Mouse (Mus musculus): ENCODE results near the gene Gpr62. TPM values are rescaled to one million over a fixed set of nuclear protein-coding genes. Genes with fewer than 3 reads are reported as not detected.
"Not testable (repeated sequence)": the region's sequence is repeated elsewhere in the genome, so short reads cannot be mapped to it uniquely, and the experiment has no call there.

Gpr62 gene
- 0.48 TPM in 1 of 3 replicates, not detected in the others for total RNA-seq (2017)

DNA sequence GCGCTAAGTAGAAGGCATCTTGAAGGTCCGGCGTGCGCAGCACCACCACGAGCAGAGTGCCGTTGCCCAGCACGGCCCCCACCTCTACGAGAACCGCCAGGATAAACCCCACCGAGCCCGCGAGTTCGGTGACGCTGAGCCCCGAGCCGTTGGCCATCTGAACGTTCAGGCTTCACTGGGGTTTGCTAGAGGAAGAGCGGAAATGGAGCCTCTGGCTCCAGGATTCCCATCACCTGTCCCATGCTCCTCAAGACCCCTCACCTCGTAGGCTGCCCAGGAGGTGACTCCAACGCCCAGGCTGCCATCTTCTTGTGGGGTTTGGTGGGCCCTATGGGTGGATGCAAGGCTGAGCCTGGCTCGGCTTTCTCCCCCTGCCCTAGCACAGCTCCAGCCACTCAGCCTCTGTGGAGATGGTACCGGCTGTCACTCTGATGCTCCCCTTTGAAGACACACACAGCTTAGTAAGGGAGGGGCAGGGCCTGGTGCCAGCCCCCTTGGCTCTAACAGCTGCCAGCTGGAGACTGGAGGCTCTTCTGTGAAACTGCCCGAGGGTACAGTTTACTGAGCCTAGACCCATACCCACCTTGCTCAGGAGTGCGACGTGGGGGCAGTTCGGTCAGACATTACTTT is at the start of gene Gpr62:
Gene Gpr62 (minus strand): TSS at position 368 of the 630 bp plus-strand sequence.
- ATAC-seq (replicated peaks; ENCODE audit: insufficient number of reproducible peaks, low FRiP score, low TSS enrichment, poor library complexity, severe bottlenecking) = no peak

DNA sequence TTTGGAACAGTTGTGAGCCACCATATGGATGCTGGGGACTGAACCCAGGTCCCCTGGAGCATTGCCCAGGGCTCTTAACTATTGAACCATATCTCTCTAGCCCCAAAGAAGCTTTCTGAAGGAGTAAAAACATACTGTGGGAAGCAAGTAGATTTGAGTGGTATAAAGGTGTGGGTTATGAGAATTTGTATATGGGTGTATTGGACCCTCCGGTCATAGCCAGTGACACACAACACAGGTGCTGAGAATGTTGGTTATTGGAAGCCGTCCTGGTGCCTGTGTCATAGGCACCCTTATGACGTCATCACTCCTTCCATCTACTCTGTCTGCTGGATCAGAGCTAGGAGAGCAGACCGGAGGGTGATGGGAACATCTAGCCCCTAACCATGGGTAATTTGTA is 48.5 kb upstream of the Gpr62 start, which contains the start of gene Iqcf5:
Gene Iqcf5 (plus strand): TSS at position 301 of the 400 bp plus-strand sequence.
- ATAC-seq (replicated peaks; ENCODE audit: insufficient number of reproducible peaks, low FRiP score, low TSS enrichment, poor library complexity, severe bottlenecking) = no peak

DNA sequence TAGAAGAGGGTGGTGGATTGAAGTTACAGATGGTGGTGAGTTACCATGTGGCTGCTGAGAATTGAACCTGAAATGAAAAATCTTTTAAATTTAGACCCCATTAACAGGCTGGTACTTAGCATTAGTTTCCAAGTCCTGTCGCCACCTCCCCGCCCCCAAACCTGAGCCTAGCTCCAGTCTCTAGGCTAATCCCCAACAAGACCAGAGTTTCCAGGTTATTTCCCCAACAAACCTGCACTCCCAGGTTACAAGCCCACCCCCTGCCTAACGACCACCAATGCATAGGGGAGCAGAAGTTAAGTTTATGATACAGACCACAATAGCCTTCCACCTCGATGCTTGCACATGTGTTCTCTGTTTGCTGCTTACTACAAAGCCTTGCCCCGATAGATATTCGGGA is 47.8 kb upstream of the Gpr62 start:
- ATAC-seq (replicated peaks; ENCODE audit: insufficient number of reproducible peaks, low FRiP score, low TSS enrichment, poor library complexity, severe bottlenecking) = no peak

DNA sequence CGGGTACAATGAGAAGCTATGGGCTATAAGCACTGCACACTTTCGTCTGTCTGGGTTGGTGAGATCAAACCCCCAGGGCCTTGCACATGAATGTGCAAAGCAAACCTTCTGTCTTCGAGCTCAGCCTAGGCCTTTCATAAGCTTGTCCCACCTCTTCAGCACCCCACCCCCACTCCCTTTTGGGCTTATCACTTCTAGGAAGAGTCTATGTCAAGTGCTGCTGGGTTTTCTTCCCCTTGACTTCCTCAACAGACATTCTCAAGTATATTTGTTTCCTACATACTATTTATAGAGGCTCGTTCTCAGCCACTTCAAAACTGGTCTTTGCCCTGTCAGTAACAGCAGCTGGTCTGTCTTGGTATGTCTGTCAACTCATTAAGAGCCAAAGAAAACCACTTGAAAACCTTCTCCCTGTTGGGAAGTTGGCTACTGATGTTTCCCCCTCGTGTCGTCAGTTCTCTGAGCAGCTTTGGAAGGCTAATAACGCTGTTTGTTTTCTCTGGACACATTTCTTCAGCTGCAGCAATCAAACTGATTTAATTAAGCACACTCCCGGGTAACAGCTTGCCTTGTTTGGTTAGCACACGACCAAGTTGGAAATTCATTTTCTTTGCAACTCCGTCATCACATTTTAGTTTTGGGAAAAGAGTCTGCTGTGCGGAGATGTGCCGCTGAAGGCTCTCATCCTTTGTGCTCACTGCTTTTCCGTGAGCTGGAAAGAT is 47.2 kb upstream of the Gpr62 start:
- no peak for ATAC-seq (replicated peaks; ENCODE audit: insufficient number of reproducible peaks, low FRiP score, low TSS enrichment, poor library complexity, severe bottlenecking)

DNA sequence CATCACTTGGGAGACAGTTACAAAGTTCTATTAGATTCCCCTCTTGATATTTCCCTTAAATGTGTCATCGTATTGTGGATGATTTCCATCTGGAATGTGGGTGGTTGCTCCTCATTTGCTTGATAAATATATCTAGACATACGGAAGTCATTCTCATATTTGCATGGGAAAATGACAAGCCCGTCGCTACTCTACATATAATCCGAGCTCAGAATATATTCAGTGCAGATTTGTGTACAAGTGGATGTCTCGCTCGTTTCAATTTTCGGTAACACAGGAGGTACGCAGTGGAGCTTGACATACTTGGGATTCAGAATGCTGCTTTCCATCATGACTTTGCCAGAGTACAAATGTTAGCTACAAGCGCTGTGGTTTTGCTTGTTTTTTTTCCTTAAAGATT is 43.6 kb upstream of the Gpr62 start:
- ATAC-seq (replicated peaks; ENCODE audit: insufficient number of reproducible peaks, low FRiP score, low TSS enrichment, poor library complexity, severe bottlenecking) = no peak

DNA sequence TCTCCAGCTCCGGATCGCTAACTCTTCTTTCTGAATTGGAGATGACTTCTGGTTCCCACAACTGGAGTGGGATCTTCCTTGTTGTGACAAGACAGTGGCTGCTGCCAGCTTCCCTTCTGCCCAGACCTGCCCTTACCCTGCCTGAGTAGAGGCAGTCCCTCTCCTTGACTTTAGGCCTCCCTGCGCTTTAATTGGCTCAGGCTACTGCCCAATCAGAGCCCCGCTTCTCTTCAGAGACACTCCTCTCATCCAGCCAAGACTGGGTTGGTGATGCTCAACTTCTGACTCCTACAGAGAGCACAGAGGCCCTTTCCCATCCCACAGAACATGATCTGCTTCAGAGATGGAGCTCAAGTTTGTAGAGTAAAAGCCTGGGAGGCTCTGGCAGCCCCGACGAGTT is 38.5 kb upstream of the Gpr62 start:
- ATAC-seq (replicated peaks; ENCODE audit: insufficient number of reproducible peaks, low FRiP score, low TSS enrichment, poor library complexity, severe bottlenecking) = no peak

DNA sequence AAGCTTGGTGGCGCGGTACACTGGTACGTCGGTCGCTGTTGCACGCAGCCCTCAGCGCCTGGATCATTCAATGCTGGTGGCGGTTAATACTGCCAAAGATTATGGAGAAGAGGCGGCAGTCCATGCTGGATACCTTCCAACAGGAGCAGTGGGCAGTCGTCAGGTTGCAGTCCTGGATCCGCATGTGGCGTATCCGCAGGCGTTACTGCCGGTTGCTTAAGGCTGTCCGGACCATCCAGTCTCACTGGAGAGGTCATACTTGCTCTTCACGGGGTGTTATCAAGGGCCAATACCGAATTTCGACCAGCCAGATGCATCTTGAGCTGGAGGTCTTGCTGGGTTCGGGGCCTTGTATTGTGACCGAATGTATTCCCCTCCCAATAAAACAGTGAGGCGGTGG is 36.1 kb upstream of the Gpr62 start:
- ATAC-seq (replicated peaks; ENCODE audit: insufficient number of reproducible peaks, low FRiP score, low TSS enrichment, poor library complexity, severe bottlenecking) = no peak

DNA sequence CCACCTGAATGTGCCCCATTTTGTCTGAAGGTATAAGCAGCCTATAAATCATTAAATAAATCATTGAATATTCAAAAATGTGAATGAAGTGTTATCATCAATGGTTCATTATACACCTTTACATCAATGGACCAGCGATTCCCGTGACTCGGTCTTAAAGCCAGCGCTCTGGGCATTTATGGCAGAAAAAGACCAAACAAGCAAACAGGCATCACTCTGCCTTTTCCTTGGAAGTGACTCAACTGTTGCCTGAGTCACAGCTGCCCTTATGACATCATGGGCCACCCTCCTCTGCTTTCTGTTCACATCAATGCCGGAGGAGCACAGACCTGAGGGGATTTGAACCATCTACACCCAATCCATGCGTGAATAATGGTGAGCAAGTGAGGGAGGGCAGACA is 33.9 kb upstream of the Gpr62 start, which contains the start of gene Iqcf1:
Gene Iqcf1 (plus strand): TSS at position 301 of the 400 bp plus-strand sequence.
- no peak for ATAC-seq (replicated peaks; ENCODE audit: insufficient number of reproducible peaks, low FRiP score, low TSS enrichment, poor library complexity, severe bottlenecking)

DNA sequence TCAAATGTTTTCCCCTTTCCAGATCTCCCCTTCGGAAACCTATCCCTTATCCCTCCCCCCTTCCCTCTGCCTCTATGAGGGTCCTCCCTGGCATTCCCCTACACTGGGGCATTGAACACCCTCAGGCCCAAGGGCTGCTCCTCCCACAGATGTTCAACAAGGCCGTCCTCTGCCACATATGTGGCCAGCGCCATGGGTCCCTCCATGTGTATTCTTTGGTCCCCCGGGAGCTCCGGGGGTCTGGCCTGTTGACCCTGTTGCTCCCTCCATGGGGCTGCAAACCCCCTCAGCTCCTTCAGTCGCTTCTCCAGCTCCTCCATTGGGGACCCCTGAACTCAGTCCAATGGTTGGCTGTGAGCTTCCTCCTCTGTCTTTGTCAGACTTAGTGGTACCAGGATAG is 21.9 kb upstream of the Gpr62 start:
- not testable (repeated sequence) for ATAC-seq (replicated peaks; ENCODE audit: insufficient number of reproducible peaks, low FRiP score, low TSS enrichment, poor library complexity, severe bottlenecking)

DNA sequence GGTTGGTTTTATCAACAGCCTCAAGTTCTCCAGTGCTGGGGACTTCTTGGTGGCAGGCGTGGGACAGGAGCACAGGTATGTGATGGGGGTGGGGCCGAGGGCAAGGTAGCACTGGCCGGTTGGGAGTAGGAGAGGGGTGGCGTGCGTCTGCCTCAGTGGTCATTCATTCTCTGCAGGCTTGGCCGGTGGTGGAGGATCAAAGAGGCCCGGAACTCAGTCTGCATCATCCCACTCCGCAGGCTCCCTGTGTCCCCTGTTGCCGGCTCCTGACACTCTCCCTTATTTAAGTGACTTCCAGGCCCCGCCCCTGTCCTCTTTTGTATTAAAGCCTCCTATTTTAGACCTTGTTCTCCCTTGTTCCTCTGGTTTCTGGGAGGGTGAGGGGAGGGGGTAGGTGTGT is 19.3 kb upstream of the Gpr62 start:
- ATAC-seq (replicated peaks; ENCODE audit: insufficient number of reproducible peaks, low FRiP score, low TSS enrichment, poor library complexity, severe bottlenecking) = no peak

DNA sequence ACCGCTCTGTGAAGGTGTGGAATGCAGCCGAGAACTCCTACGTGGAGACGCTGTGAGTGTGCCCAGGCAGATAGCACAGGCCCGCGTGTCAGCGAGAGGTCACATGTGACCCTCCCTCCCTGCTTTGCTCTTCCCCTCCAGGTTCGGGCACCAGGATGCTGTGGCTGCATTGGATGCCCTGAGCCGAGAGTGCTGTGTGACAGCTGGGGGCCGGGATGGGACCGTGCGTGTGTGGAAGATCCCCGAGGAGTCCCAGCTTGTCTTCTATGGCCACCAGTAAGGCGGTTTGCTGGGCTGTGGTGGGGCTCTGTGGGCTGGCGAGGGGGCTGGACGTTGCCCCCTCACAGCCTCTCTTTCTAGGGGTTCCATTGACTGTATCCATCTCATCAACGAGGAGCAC is 17.9 kb upstream of the Gpr62 start:
- no peak for ATAC-seq (replicated peaks; ENCODE audit: insufficient number of reproducible peaks, low FRiP score, low TSS enrichment, poor library complexity, severe bottlenecking)

DNA sequence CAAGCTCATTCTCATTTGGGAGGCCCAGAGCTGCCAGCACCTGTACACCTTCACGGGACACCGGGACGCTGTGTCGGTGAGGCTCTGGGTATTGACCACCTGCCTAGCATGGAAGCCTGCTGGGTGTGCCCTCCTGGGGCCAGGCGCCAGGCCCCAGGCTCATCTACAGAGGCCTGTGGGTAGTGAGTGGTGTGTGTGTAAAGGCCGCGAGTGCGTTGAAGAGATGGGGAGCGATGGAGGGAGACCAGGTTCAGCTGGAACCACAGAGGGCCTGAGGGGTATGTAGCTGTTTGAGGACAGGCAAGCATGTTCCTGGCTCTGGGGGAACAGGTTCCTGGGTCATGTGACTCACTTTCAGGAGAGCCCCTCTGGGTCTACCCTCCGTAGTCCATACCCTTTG is 17.4 kb upstream of the Gpr62 start:
- ATAC-seq (replicated peaks; ENCODE audit: insufficient number of reproducible peaks, low FRiP score, low TSS enrichment, poor library complexity, severe bottlenecking) = no peak

DNA sequence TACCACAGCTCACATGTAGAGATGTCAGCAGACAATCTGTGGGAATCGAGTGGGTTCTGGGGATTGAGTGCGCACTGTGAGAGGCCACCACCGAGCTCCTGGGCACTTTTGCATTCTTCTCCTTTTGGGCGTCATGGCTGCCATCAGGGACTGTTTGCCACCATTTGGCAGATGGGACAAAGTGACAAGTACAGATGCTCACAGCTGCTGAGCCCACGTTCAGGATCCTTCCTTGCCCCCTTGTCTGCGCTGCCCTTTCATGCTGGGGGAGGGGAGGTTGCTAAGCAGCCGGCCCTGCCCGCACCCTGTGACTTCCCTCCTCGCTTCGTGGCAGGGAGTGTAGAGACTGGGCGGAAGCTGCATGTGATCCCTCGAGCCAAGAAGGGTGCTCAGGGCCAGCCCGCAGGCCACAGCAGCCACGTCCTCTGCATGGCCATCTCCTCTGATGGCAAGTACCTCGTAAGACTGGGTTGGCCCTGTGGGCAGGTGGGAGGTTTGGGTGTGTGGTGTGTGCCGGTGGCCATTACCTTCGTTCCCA is 16.9 kb upstream of the Gpr62 start:
- no peak for ATAC-seq (replicated peaks; ENCODE audit: insufficient number of reproducible peaks, low FRiP score, low TSS enrichment, poor library complexity, severe bottlenecking)

DNA sequence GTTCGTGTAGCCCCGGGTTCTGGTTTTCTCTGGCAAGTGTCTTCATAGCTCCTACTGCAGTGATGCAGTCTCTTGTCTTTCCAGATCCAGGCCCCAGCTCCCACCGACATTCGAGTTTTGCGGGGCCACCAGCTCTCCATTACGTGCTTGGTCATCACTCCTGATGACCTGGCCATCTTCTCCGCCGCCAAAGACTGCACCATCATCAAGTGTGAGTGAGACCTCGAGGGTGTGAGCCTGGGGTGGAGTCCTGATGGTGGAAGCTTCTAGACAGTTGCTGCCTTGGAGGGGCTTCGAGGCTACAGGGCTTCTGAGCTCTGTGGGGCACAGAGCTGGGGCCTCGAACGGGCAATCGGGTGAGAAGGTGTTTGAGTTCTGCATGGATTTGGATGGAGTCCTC is 15.9 kb upstream of the Gpr62 start:
- ATAC-seq (replicated peaks; ENCODE audit: insufficient number of reproducible peaks, low FRiP score, low TSS enrichment, poor library complexity, severe bottlenecking) = no peak

DNA sequence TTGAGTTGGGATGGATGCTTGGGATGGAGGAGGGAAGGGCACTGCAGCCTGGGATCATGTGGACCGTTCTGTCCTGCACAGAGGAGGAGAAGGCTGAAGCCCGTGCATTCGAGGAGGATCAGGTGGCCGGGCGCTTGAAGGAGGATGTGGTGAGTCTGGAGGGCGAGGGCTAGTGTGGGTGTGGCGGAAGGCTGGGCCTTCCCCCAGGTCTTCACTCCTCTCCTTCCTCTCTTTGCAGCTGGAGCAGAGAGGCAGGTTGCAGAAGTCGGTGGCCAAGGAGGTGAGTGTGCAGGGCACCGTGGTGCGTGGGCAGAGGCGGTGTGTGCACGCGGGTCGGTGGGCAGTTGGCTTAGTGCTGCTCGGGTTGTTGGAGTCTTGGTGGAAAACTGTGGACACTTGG is 15.3 kb upstream of the Gpr62 start:
- ATAC-seq (replicated peaks; ENCODE audit: insufficient number of reproducible peaks, low FRiP score, low TSS enrichment, poor library complexity, severe bottlenecking) = no peak

DNA sequence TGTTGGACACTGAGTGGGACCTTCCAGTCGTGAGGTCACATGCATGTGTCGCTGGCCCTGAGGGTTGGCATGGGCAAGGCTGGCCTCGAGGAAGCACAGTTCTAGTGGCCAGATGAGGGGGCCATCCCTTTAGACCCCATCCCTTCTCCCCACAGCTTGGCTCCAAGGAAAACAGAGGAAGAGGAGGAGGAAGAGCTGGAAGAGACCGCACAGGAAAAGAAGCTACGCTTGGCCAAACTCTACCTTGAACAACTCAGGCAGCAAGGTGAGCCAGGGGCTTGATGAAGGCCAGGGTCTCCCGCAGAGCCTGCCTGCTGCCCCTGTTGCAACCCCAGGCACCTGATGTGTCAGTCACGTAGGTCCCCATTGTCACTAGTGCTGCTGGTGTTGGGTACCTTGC is 14.8 kb upstream of the Gpr62 start:
- ATAC-seq (replicated peaks; ENCODE audit: insufficient number of reproducible peaks, low FRiP score, low TSS enrichment, poor library complexity, severe bottlenecking) = no peak

DNA sequence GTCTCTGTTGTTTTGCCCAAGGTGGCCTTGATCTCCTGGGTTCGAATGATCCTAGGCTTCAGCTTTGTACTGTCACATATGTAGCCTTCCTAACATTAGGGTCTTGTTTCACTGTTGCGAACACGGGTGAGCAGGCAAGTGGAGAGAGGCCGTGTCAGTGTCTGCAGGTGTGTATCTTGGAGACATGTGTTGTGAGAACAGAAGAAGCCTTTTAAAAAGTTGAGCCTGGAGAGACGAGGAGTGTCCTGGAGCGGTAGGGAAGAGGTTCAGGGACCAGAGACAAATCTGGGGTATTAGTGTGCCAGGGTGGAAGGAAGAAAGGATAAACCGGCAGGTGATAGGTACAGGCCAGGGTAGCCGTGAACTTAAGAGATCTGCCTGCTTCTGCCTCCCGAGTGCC is 12.4 kb upstream of the Gpr62 start:
- no peak for ATAC-seq (replicated peaks; ENCODE audit: insufficient number of reproducible peaks, low FRiP score, low TSS enrichment, poor library complexity, severe bottlenecking)

DNA sequence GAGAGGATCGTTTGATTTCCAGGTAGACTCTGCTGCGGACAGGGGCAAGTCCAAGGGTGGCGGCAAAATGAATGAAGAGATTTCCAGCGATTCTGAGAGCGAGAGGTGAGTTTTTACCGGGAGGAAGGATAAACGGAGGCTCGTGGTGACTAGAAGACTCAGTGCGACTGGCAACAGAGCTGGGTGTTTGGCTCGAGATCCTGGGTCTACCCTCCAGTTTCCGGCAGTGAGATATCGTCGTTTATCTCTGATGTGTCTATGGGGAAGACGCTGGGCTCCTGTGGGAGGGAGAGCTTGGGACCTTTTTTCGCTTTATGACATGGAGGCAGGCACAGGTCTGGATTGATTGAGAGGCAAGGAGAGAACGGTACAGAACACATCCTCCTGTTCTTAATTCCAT is 11.9 kb upstream of the Gpr62 start:
- no peak for ATAC-seq (replicated peaks; ENCODE audit: insufficient number of reproducible peaks, low FRiP score, low TSS enrichment, poor library complexity, severe bottlenecking)

DNA sequence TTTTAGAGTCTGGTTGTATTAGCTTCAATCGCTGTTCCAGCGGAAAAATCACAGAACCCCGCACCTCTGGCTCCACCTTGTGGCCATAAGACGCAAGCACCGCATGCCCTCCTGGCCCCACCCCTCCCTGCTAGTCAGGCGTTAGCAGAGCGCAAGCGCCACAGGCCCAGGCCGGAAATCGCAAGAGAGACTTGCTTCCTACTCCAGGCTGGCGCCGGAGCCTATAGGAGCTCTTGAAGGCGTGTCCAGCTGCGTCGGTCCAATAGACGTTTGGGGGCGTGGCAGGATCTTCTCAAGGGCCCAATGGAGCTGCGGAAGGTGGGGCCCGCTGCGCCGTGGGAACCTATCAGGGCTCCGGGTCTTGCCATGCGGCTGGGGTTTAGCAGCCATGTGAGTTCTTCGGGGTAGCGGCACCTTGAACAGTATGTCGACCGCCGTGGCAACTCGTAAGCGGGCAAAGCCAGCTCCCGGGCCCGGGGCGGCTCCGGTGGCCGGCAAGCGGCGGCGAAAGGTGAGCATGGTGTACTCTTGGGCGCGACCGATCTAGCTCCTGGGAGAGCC is 11.3 kb upstream of the Gpr62 start, which contains the start of gene Parp3:
Gene Parp3 (minus strand): TSS at position 26 of the 561 bp plus-strand sequence.
- ATAC-seq (replicated peaks; ENCODE audit: insufficient number of reproducible peaks, low FRiP score, low TSS enrichment, poor library complexity, severe bottlenecking) = peak; percentile 89
